Mouse (Mus musculus) adrenal gland, postnatal 25 days (tissue): ENCODE data around the gene Chchd4. TPM values are rescaled to one million over a fixed set of nuclear protein-coding genes. Genes with fewer than 3 reads are reported as not detected.
A peak's percentile ranks its signal among the peaks of the same experiment; 100 is the strongest.
"Not testable (repeated sequence)": the region's sequence is repeated elsewhere in the genome, so short reads cannot be mapped to it uniquely, and the experiment has no call there.

Source experiments
- DNase-seq: peaks from one replicate; pipeline ENCODE4 v3.0.0; 2021; ENCODE audit warnings: mixed read lengths
- total RNA-seq: library from RNA; stranded (reverse); gene quantifications from 2 replicates; pipeline ENCODE4 v1.2.3, GENCODE M21; 2021

The Chchd4 gene
- total RNA-seq, 1 experiment from 2014 or later: 16.5 TPM

- DNase-seq: peak; percentile 52
Measured at GRCm38 (mm10) chr6:91474441-91475190, 1.3 kb upstream of the Chchd4 start.

- DNase-seq: no peak
Measured at GRCm38 (mm10) chr6:91473805-91474440, 577 bp upstream of the Chchd4 start.

- no peak for DNase-seq
Measured at GRCm38 (mm10) chr6:91472319-91472718, 1.0 kb downstream of the Chchd4 start.

GRCm38 (mm10) chr6:91471427-91471826 lies 1.9 kb downstream of the Chchd4 start:
- not testable (repeated sequence) for DNase-seq

GRCm38 (mm10) chr6:91470712-91471111 lies 2.6 kb downstream of the Chchd4 start:
- no peak for DNase-seq

DNA sequence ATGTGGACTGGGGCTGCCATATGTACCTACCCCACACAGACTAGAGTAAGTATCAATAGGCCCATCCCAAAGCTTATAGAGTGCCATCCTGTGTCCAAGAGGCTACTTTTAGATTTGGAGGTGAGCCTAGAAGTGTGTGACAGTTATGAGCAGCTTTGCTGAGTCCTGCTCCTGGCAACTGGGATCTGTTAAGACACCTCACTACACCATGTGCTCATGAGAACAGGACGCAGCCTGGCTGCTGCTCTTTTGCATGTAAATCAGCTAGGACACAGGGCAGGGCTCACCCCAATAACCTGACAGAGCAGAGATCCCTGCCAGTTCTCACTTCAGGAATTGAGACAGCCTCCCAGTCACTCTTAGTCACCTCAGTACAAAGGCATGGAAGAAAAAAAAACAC lies 6.2 kb downstream of the Chchd4 start:
- DNase-seq: no peak

GRCm38 (mm10) chr6:91465756-91466155 lies 7.6 kb downstream of the Chchd4 start:
- no peak for DNase-seq

DNA sequence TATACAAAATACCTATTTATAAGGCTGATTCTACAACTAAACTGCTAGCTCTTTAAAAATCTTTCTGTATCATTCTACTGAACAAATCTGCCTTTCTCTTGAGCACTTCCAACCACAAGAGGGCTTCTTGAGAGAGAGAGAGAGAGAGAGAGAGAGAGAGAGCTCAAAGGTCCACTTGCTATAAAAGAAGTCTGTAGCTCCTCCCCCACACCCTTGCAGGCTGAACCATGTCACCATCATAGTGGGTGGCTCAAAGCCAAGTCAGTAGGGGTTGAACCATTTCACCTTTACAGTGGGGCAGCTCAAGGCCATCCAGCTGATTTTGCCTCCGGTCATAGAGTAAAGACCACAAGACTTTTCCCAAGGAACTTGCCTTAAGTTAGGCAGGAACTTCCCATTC lies 13.9 kb downstream of the Chchd4 start:
- no peak for DNase-seq

DNA sequence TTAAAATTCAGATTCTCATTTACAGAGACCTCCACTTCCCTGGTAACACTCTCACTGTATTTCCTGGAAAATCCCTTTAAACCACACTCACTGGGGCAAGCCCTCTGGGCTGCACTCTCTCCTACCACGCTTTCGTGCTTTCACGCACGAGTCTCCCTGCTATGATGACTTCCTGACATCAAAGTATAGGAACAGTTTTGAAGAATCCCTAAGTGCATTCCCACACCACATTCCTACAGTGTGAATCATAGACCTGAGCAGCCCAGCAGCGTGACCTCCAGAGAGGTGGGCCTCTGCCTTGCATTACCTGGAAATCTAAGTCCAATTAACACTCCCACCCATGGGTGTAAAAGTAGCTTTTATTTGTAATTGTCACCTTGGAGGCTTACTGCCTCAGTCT lies 18.8 kb downstream of the Chchd4 start:
- DNase-seq: no peak

- DNase-seq: no peak
Measured at GRCm38 (mm10) chr6:91452056-91452455, 21.3 kb downstream of the Chchd4 start.

GRCm38 (mm10) chr6:91449472-91450225 lies 23.7 kb downstream of the Chchd4 start:
- no peak for DNase-seq

GRCm38 (mm10) chr6:91445316-91445715 lies 28.0 kb downstream of the Chchd4 start:
- no peak for DNase-seq

DNA sequence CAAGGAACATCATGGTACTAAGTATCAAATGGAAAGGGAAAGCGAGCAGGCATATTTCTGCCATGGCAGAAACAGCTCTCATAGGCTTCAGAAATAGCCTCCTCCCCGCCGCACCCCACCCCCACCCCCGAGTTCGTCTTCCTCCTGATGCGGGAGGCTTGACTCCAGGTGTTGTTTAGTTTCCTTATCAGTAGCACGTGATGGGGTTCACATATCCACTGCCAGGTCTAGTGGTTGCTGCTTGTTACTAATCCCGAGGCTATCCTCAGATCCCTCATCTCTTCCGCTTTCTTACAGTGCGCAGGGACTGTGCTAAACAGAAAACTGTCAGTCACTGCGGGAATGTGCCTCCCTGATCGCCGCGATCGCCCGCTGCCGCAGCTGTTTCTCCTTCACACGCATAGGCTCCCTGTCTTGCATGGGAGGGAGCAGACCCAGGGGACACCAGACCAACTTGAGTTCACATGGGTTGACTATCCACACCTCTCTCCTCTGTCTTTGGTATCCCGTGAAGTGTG lies 32.1 kb downstream of the Chchd4 start:
- DNase-seq: no peak

DNA sequence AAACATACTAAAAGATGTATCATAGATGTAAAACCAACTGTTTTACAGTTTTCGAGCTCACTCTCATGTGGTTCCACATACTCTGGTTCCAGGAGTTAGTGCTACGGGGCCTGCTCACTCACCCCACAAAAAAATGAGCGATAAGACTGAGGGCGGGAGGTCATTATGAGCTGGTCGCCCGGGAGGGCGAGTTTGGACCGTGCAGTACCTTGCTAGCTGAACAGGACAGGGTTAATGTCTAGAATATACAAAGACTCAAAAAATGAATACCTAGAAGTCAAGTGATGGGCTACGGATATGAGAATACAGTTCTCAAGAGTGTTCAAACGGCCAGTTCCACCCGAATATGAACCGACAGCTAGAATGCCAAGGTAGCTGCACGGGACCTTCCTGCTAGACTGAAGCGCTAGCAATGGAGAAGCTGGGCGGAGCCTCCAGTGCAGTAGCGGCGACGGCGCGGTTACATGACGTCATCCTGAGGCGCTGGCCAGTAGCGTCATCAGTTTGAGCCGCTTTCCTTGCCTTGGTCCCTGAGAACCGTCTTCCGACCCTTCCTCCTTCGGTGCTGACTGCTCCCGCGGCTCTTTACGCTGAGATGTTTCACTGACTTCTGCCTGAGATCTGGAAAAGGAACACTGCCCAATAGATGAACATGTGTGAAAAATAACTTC lies 32.7 kb downstream of the Chchd4 start:
- DNase-seq: peak; percentile 93

DNA sequence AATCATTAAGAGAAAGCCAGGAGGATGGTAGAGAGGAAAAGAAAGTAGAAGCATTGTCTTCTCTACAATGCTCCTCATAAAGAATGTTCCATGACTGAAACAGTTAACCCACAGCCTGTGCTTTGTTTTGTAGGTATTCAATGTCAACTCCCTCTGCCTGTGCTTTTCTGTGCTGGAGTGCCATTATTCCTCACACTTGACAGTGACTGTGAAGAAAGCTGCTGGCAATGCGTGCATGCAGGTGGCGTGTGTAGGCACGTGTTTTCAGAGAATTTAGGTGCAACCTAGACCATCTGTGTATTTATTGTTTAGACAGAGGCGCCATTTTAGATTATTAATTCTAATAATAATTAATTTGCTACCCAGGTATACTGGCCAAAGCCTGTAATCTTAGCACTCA lies 49.2 kb downstream of the Chchd4 start:
- DNase-seq: no peak

DNA sequence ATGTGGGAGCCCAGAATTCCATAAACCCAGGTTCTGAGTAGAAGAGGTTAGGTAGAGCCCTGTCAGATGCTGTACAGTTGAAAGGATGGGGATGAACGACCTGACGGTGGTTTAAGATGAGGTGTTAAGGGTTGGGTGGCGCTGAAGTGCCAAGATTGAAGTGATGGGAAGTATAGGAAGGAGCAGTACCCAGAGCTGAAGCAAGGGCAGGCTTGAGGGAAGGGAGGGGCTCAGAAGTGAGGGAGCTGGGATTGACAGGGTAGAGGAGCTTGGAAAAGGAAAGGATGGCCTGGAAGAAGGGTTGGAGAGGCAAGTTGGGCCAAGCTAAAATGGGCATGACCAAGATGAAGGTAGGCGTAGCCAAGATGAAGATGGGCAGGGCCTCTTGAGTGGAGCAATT lies 51.7 kb downstream of the Chchd4 start:
- no peak for DNase-seq

DNA sequence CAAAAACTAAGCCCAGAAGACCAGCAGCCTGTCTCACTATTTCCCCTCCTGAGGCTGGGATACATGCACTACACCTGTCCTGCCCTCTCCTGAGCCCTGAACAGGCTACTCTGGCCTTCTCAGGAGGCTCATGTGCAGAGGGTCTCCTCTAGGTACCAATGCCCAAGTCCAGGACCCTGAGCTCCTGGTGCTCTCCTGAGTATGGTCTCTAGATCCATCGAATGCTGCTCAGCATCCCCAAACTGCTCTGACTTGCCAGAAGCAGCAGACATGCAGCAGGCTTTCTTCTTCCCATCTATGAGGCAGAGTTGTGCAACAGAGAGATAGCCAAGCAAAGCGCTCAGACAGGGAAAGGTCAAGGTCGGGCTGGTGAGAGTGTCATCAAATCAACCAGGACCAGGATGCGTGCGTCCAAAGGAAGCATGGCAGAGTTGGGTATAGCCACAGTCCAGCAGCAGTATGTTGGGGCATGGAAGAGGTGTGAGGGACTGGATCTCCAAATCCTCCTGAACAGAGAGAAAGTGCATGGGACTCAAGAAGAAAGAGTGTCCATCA lies 56.0 kb downstream of the Chchd4 start:
- peak; percentile 17 for DNase-seq

GRCm38 (mm10) chr6:91416146-91416545 lies 57.2 kb downstream of the Chchd4 start:
- no peak for DNase-seq

DNA sequence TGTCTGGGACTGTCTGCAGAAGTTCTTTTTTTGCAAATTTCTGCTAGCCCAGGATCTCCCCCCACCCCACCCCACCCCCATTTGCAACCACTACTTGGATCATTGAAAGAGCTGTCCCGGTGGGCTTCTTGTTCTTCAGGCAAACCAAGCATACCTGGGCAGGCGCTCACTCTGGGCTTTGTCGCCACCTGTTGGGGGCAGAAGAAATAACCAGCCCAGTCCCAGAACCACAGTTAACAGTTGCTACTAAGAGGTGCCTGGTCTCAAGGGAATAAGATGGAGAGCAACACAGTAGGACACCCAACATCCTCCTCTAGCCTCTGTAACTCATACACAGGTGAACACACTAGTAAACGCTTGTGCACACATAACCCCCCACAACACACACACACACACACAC lies 58.5 kb downstream of the Chchd4 start:
- peak; percentile 47 for DNase-seq
